Mouse (Mus musculus) cortical plate, adult 2 months (tissue): Measurements from ENCODE around the gene Zmat5. TPM values are rescaled to one million over a fixed set of nuclear protein-coding genes. Genes with fewer than 3 reads are reported as not detected.

Experiments used
- H3K27ac ChIP-seq: fragments of 200-500 bp; 2 replicates; pipeline ENCODE4 v1.5.1; 2012; ENCODE audit warnings: low read length, control low read depth, inconsistent platforms; ENCODE audit not compliant: insufficient read depth
- H3K4me1 ChIP-seq: fragments of 200-500 bp; 2 replicates; pipeline ENCODE4 v1.6.1; 2011; ENCODE audit warnings: low read length; ENCODE audit not compliant: control insufficient read depth, insufficient read depth
- H3K4me3 ChIP-seq: fragments of 200-500 bp; 2 replicates; pipeline ENCODE4 v1.5.1; 2011; ENCODE audit warnings: mild to moderate bottlenecking, low read length, control low read depth; ENCODE audit not compliant: insufficient read depth
- CTCF ChIP-seq: fragments of 200-500 bp; IDR thresholded peaks from 2 replicates; pipeline ENCODE4 v1.5.1; 2011; ENCODE audit warnings: mild to moderate bottlenecking, control low read depth, low read length; ENCODE audit not compliant: insufficient read depth; ENCODE audit errors: extremely low read depth
- POLR2A ChIP-seq: fragments of 200-500 bp; IDR thresholded peaks from 2 replicates; pipeline ENCODE4 v1.6.1; 2011; ENCODE audit warnings: mild to moderate bottlenecking, low read length, control low read depth; ENCODE audit not compliant: insufficient read depth; ENCODE audit errors: extremely low read depth
- polyA plus RNA-seq: library from polyadenylated mRNA; depleted of rRNA; stranded (reverse); fragments of >200 nt; gene quantifications from 2 replicates; pipeline ENCODE4 v1.2.3, GENCODE M21; 2012

Zmat5 gene
- polyA plus RNA-seq, 1 experiment = 52.6 TPM

DNA sequence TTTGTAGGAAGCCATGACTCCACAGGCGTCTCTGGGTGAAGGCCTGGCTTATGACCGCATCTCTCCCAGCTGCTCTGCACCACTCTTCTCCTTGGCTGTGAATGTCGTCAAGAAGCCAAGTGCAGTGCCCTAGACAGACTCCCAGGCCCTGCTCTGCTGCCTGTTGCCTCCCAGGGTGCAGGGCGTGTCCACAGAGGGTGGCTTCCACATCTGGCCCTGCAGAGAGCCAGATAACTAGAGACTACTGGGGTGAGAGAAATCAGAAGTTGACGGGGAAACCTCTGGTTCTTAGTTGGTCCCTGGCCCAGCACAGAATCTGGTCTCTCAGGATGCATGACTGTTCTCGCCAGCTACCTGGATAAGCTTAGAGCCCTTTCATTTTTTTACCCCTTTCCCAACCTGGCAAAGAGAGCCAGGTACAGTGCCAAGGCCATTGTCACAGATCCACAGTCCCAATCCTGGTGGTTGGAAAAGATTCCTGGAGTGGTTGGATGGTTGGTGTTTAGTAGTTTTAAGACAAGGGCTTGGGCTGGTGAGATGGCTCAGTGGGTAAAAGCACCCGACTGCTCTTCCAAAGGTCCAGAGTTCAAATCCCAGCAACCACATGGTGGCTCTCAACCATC lies 27.1 kb upstream of the Zmat5 start:
- TF ChIP-seq POLR2A = no peak

DNA sequence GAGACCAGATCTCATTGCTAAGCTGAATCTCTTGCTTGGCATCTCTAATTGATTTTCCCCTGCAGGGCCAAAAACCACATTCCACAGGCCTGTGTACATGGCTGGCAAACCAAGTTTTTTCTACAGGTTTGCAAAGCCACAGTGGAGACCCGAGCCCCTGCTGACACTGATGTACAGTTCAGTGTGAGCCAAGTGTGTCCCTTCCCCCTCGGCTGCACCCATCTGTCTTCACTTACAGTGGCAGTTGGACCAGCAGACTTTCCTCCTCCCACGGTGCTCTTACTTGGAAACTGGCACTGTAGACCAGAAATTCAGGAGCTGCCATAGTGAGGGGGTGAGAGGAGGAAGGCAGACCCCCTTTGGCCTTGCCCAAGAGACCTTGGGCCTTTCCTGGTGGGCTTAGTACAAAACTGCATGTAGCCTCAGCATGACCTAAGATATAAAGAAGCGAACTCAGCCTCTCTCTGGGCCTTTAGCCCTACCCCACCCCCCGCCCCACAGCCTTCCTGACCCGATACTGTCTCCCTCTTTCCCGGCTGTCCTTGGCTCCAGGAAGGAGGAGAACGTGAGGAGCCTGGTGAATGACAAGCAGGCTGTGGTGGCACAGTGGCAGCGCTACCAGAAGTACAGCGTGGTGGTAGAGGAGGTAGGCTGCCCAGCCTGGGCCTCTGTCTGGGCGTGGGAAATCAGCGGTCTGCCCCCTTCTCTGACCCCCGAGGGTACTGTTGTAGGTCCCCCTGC lies 25.6 kb upstream of the Zmat5 start:
- peaks cover 11% of the 10 kb centered on the region for H3K4me1 ChIP-seq
- peak overlapping the region; percentile 82 for H3K27ac ChIP-seq
- TF ChIP-seq POLR2A (no peak), CTCF (no peak)
- H3K4me3 ChIP-seq = no peak overlapping the region

More for the DNA sequence above, 27.1 kb upstream of the Zmat5 start:
- Histone ChIP-seq H3K4me3 (no peak overlapping the region), H3K27ac (no peak overlapping the region), H3K4me1 (peaks cover 11% of the 10 kb centered on the region)

DNA sequence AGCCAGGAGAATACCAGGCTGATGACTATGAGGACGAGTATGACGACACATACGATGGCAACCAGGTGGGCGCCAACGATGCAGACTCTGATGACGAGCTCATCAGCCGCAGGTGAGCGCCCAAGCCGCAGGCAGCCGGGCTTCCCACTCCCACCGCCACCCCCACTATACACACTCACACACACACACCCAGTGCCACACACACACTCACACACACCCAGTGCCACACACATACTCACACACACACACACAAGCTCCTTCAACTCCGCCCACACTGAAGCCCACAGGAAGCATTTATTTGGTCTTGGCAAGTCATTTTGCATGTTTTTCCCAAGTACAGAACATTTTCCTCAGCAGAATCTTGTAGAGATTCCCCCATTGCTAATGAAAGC lies 25.0 kb upstream of the Zmat5 start:
- Histone ChIP-seq H3K4me3 (no peak overlapping the region), H3K4me1 (peaks cover 11% of the 10 kb centered on the region), H3K27ac (peak overlapping the region; percentile 82)
- TF ChIP-seq POLR2A (no peak), CTCF (no peak)

GRCm38 (mm10) chr11:4680126-4680525 lies 24.4 kb upstream of the Zmat5 start:
- TF ChIP-seq POLR2A (no peak), CTCF (no peak)
- H3K4me3 ChIP-seq = no peak overlapping the region
- 0 out of 2 replicates have a peak overlapping the region, but pooled peaks have one; percentile 46 for H3K27ac ChIP-seq
- H3K4me1 ChIP-seq = peaks cover 11% of the 10 kb centered on the region

GRCm38 (mm10) chr11:4683516-4683915 lies 21.0 kb upstream of the Zmat5 start:
- H3K27ac ChIP-seq = no peak overlapping the region
- TF ChIP-seq POLR2A (no peak), CTCF (no peak)
- H3K4me1 ChIP-seq = peaks cover 9% of the 10 kb centered on the region
- no peak overlapping the region for H3K4me3 ChIP-seq

DNA sequence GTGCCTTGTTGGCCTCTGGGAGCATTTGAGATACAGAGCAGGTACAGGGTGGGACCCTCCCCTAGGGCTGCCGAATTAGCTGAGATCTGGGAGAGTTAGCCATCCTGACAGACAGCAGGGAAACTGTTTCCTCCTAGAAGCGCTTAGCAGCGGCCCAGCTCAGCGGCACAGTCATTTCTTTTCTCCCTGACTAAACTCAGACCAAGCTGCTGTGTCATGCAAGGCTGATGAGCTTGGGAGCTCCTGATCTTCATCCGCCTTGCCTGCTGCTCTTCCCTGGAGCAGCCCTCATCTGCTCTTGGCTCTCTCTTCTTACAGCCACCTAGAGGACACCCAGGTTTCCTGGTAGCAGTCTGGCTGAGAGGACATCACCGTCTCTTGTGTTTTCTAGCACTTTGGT lies 20.3 kb upstream of the Zmat5 start:
- no peak overlapping the region for H3K27ac ChIP-seq
- TF ChIP-seq CTCF (no peak), POLR2A (no peak)
- no peak overlapping the region for H3K4me3 ChIP-seq
- peaks cover 8% of the 10 kb centered on the region for H3K4me1 ChIP-seq

DNA sequence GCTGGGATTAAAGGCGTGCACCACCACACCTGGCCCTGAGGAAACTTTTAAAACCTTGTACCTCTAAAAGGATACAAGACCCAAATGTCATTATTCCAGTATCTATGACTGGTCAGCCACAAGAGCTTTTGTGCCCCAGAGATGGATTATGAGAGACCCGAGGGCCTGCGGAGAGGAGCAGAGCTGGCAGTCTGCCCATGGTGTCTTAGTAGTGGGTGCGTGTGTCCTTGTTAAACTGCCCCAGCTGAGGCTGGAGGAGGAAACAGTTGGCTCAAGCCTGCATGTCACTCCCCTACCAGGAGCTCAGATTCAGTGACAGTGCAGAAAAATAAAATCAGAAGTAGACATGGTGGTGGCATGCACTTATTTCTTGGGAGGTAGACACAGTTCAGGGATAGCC lies 19.4 kb upstream of the Zmat5 start:
- no peak overlapping the region for H3K4me3 ChIP-seq
- TF ChIP-seq CTCF (no peak), POLR2A (no peak)
- H3K27ac ChIP-seq = no peak overlapping the region
- H3K4me1 ChIP-seq = no peaks in the 10 kb centered on the region

DNA sequence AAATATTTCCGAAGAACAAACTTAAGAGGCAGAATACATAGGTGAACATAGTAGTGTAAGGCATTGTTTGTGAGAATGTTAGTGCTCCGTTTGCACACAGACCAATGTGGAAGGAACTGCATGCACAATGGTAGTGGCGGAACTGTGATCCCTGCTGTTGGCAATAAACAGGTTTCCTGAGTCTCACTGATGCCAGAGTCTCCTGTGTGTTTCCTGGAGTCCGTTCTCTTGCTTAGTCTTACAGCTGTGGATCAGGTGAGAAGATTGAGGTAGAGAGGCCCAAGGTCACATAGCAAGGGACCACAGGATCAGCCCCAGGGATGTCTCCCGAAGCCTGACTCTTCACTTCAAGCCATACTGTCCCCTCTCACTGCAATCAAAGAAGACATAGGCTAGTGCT lies 19.0 kb upstream of the Zmat5 start:
- no peak for TF ChIP-seq CTCF
- no peak for TF ChIP-seq POLR2A
- Histone ChIP-seq H3K4me1 (no peaks in the 10 kb centered on the region), H3K4me3 (no peak overlapping the region), H3K27ac (no peak overlapping the region)

DNA sequence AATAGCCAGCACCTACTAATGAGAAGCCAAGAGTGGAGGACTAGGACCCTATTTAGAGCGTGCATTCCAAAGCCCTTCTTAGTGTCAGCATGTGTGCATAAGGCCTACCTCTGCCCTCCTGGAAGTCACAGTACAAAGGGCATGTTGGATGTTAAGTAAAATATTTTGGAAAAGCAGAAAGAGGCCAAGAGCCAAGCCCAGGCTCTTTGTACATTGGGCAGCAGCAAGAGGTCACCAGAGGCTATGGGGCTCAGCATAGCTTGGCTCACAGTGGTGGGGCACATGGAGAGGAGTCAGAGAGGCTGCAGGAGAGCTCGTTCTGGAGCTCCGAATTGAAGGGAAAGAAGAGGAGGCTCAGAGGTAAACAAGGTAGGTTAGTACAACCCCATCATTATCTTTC lies 17.5 kb upstream of the Zmat5 start:
- H3K27ac ChIP-seq = no peak overlapping the region
- no peaks in the 10 kb centered on the region for H3K4me1 ChIP-seq
- no peak for TF ChIP-seq CTCF
- TF ChIP-seq POLR2A = no peak
- no peak overlapping the region for H3K4me3 ChIP-seq

- no peak overlapping the region for H3K4me3 ChIP-seq
- TF ChIP-seq CTCF (no peak), POLR2A (no peak)
These were observed 16.6 kb upstream of the Zmat5 start for GRCm38 (mm10) chr11:4687874-4688273.

More at GRCm38 (mm10) chr11:4687874-4688273, 16.6 kb upstream of the Zmat5 start:
- no peak overlapping the region for H3K27ac ChIP-seq
- H3K4me1 ChIP-seq = no peaks in the 10 kb centered on the region
